Mouse (Mus musculus) kidney, postnatal 0 days (tissue): Measurements from ENCODE around the gene Gucy2e. TPM values are rescaled to one million over a fixed set of nuclear protein-coding genes. Genes with fewer than 3 reads are reported as not detected.

ENCODE experiments used
- ATAC-seq: fragments of 200-750 bp; cut with Nextera tagmentation; replicated peaks from 2 replicates; pipeline ENCODE4 v1.8.0; 2017; ENCODE audit warnings: low read depth, moderate number of reproducible peaks, moderate TSS enrichment, moderate library complexity; ENCODE audit not compliant: low FRiP score
- DNase-seq: peaks from one replicate; pipeline ENCODE4 v3.0.0-alpha.2; 2016; ENCODE audit warnings: low spot score
- H3K27ac ChIP-seq: fragments of 300-500 bp; sonication (generic); 2 replicates; pipeline ENCODE4 v1.5.1; 2014; ENCODE audit warnings: mild to moderate bottlenecking
- H3K27me3 ChIP-seq: fragments of 300-500 bp; sonication (generic); 2 replicates; pipeline ENCODE4 v1.6.1; 2014; ENCODE audit warnings: low read length, mixed read lengths; ENCODE audit not compliant: insufficient read depth
- H3K36me3 ChIP-seq: fragments of 300-500 bp; sonication (generic); 2 replicates; pipeline ENCODE4 v1.6.1; 2014; ENCODE audit warnings: low read length, mixed read lengths; ENCODE audit not compliant: insufficient read depth
- H3K4me1 ChIP-seq: fragments of 300-500 bp; sonication (generic); replicated peaks from 2 replicates; pipeline ENCODE4 v1.6.1; 2014; ENCODE audit warnings: antibody characterized with exemption, low read length, mixed read lengths; ENCODE audit not compliant: insufficient read depth
- H3K4me2 ChIP-seq: fragments of 300-500 bp; sonication (generic); 2 replicates; pipeline ENCODE4 v1.6.1; 2014; ENCODE audit warnings: mild to moderate bottlenecking, low read length, moderate library complexity, mixed read lengths
- H3K4me3 ChIP-seq: fragments of 300-500 bp; sonication (generic); replicated peaks from 2 replicates; pipeline ENCODE4 v1.5.1; 2014; ENCODE audit warnings: low read depth, low read length
- H3K9ac ChIP-seq: fragments of 300-500 bp; sonication (generic); 2 replicates; pipeline ENCODE4 v1.6.1; 2014; ENCODE audit warnings: low read depth, low read length
- H3K9me3 ChIP-seq: fragments of 300-500 bp; sonication (generic); replicated peaks from 2 replicates; pipeline ENCODE4 v1.6.1; 2016; ENCODE audit warnings: low read length, inconsistent platforms, mixed read lengths
- CTCF ChIP-seq: IDR thresholded peaks from 2 replicates; pipeline ENCODE4 v1.5.1; 2016; ENCODE audit warnings: antibody characterized with exemption, low read depth, mild to moderate bottlenecking, moderate library complexity
- whole genome bisulfite sequencing: fragments of 180-500 bp; shearing (Covaris S2); extraction: QIAGEN DNeasy Blood & Tissue Kit; methylation state at CpG from one replicate; pipeline ENCODE4 v1.1.7; 2014; 5-methylcytosine and 5-hydroxymethylcytosine counted together
- polyA plus RNA-seq: library from polyadenylated mRNA; unstranded; fragments of >200 nt; fragmentation: Nextera tagmentation; extraction: Ambion mirVana; gene quantifications from 2 replicates; pipeline ENCODE4 v1.2.1, GENCODE M21; 2015

The Gucy2e gene
- polyA plus RNA-seq, 1 experiment from 2014 or later = 0.24 TPM

- ATAC-seq (no peak), DNase-seq (peak; percentile 50)
- Histone ChIP-seq H3K27me3 (no peaks in the 10 kb centered on the region), H3K9me3 (no peaks in the 10 kb centered on the region), H3K4me2 (peak overlapping the region; percentile 42), H3K27ac (peak overlapping the region; percentile 70), H3K36me3 (no peaks in the 10 kb centered on the region), H3K9ac (no peak overlapping the region), H3K4me1 (no peaks in the 10 kb centered on the region), H3K4me3 (no peak overlapping the region)
- WGBS = 16% methylated on average over 2 of the region's 2 CpGs
- no peak for TF ChIP-seq CTCF
Observed at GRCm38 (mm10) chr11:69245643-69246042, 8.8 kb upstream of the Gucy2e start.

DNA sequence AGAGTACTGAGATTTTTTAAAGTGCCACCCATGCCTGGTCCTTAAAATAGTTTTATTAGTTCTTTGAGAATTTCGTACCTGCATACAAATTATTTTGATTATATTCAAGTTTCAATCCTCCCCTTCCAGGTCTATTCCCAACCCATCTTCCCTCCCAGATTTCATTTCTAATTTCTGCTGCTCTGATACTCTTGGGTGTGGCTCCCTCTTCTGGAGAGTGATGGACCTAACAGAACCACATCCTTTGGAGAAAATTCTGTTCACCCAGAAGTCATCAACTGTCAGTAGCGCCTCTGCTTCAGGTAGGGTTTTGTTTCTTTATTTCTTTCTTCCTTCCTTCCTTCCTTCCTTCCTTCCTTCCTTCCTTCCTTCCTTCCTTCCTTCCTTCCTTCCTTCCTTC lies 8.1 kb upstream of the Gucy2e start:
- ATAC-seq (no peak), DNase-seq (peak; percentile 90)
- WGBS = 13% methylated on average over 2 of the region's 2 CpGs
- no peaks in the 10 kb centered on the region for H3K36me3 ChIP-seq
- H3K9me3 ChIP-seq = no peaks in the 10 kb centered on the region
- peak; percentile 87 for TF ChIP-seq CTCF
- H3K4me3 ChIP-seq = no peak overlapping the region
- H3K9ac ChIP-seq = no peak overlapping the region
- H3K27me3 ChIP-seq = no peaks in the 10 kb centered on the region
- no peaks in the 10 kb centered on the region for H3K4me1 ChIP-seq
- H3K27ac ChIP-seq = no peak overlapping the region
- no peak overlapping the region for H3K4me2 ChIP-seq

GRCm38 (mm10) chr11:69236061-69236925 lies 543 bp downstream of the Gucy2e start:
- DNase-seq = no peak
- no peak for ATAC-seq
- TF ChIP-seq CTCF = no peak
- Histone ChIP-seq H3K27ac (peak overlapping the region; percentile 60), H3K4me2 (peak overlapping the region; percentile 77), H3K4me3 (peak overlapping the region; percentile 36), H3K27me3 (0 out of 2 replicates have a peak, but pooled peaks cover 5% of the 10 kb centered on the region), H3K9ac (peak overlapping the region; percentile 56), H3K36me3 (no peaks in the 10 kb centered on the region), H3K9me3 (no peaks in the 10 kb centered on the region), H3K4me1 (peaks cover 6% of the 10 kb centered on the region; the same call in 1 of the 2 replicates)
- WGBS = 9% methylated on average over 50 of the region's 51 CpGs

GRCm38 (mm10) chr11:69235285-69236060 lies 1.4 kb downstream of the Gucy2e start:
- no peaks in the 10 kb centered on the region for H3K36me3 ChIP-seq
- peak overlapping the region; percentile 60 for H3K27ac ChIP-seq
- peak overlapping the region; percentile 36 for H3K4me3 ChIP-seq
- peak; percentile 58 for TF ChIP-seq CTCF
- peak overlapping the region; percentile 56 for H3K9ac ChIP-seq
- ATAC-seq (peak; percentile 87), DNase-seq (peak; percentile 91)
- H3K9me3 ChIP-seq = no peaks in the 10 kb centered on the region
- WGBS = 2% methylated on average over 33 of the region's 33 CpGs
- H3K4me2 ChIP-seq = peak overlapping the region; percentile 77
- H3K4me1 ChIP-seq = peaks cover 6% of the 10 kb centered on the region; the same call in 1 of the 2 replicates
- H3K27me3 ChIP-seq = 0 out of 2 replicates have a peak, but pooled peaks cover 5% of the 10 kb centered on the region

- Histone ChIP-seq H3K9me3 (no peaks in the 10 kb centered on the region), H3K4me1 (peaks cover 6% of the 10 kb centered on the region; the same call in 1 of the 2 replicates), H3K27ac (no peak overlapping the region), H3K4me2 (no peak overlapping the region), H3K9ac (no peak overlapping the region), H3K36me3 (no peaks in the 10 kb centered on the region), H3K27me3 (0 out of 2 replicates have a peak, but pooled peaks cover 5% of the 10 kb centered on the region), H3K4me3 (no peak overlapping the region)
- TF ChIP-seq CTCF = no peak
- no peak for ATAC-seq
- 75% methylated on average over 2 of the region's 2 CpGs for WGBS
- DNase-seq = no peak
Observed at GRCm38 (mm10) chr11:69233141-69233540, 3.7 kb downstream of the Gucy2e start.

DNA sequence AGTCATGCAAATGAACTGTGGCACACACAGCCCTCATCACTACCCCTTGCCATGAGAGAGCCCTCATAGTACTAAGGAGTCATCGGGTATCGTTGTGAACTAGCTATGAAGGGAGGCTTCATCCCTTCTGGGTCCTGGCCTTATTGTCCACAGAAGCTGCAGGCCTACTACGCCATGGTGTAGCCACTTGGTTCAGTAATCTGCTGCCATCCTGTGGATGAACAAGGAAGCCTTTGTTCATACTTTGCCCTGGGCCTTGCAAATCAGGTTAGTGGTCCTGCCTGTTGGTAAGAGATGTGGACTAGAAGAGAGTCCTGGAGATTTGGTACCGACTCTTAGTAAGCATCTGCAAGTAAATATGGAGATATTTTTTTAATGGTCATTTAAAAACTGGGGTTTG lies 6.4 kb downstream of the Gucy2e start:
- Histone ChIP-seq H3K27me3 (no peaks in the 10 kb centered on the region; the same call in 1 of the 2 replicates), H3K4me1 (no peaks in the 10 kb centered on the region), H3K36me3 (no peaks in the 10 kb centered on the region), H3K27ac (no peak overlapping the region), H3K9ac (no peak overlapping the region), H3K9me3 (no peaks in the 10 kb centered on the region), H3K4me3 (no peak overlapping the region), H3K4me2 (no peak overlapping the region)
- peak; percentile 17; the same call in 1 of the 2 replicates for TF ChIP-seq CTCF
- WGBS = 80% methylated on average over 4 of the region's 4 CpGs
- ATAC-seq (no peak), DNase-seq (no peak)
